Mouse (Mus musculus) T-helper 2 cell (primary cell): ENCODE measurements around the gene Rtbdn.

Experiments
- in situ Hi-C: fragments of 300-600 bp; cut with MboI, MseI; formaldehyde crosslinking; loops from one replicate; pipeline ENCODE4 v1.15.1; 2025; ENCODE audit warnings: high pct_unique_total_duplicates

Gene Rtbdn

DNA sequence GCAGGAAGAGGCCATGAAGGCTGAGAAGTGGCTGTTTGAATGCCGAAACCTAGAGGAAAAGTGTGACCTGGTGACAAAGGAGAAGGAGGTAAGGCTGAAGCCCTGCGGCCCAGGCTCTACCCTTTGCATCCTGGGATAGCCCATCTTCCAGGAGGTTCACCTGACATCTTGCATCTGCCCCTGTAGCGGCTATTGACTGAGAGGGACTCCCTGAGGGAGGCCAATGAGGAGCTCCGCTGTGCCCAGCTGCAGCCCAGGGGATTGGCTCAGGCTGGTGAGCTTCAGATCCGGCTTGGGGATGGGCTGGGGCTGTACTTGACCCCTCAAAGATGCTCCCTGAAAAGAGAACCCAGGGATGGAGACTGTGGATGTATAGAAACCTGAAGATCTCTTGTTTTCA, 50.2 kb downstream of the Rtbdn start:
- in situ Hi-C loops = no loop called here

DNA sequence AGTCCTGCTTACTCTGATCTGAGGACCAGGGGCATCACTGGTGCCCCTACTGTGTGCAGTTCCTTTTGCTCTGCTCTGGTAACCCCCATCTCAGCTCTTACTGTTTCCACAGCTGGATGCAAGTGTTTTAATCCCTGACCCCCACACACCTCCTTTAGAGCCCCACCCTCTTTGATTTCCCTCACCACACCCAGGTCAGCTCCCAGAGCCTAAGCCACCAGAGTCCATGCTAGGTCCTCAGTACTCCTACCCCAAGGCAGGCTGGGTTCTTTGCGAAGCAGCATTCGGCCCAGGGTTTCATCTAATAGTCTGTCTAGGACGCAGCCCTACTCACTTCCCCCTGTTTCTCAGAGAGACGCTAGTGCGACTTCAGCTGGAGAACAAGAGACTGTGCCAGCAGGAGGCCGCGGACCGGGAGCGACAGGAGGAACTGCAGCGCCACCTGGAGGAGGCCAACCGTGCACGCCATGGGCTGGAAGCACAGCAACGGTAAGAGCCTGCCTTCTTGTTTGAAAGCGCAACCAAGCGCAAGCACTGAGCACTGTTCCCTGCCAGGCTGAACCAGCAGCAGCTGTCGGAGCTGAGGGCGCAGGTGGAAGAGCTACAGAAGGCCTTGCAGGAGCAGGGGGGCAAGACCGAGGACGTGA, 51.0 kb downstream of the Rtbdn start:
- in situ Hi-C loops = no loop called here
